Mouse (Mus musculus): ENCODE measurements at regions not wholly inside any gene's neighbourhood (a gene's known extent, or its start where the extent isn't known, plus 50 kb on each side); places are given as distances from the start of the nearest gene placed in this dataset.

GRCm38 (mm10) chrX:76319552-76319951, 55.4 kb downstream of the Cldn34b3 start:
- peak; percentile 0 for DNase-seq (ENCODE audit: extremely low spot score)

Measured in embryo, embryonic 9.5 days (tissue).